Mouse (Mus musculus) right cerebral cortex, adult 2 months (tissue): ENCODE results near the gene Tmem80.

Experiments used
- DNase-seq, 2 experiments: peaks; one replicate each; pipeline ENCODE4 v3.0.0; 2021 to 2022; ENCODE audit warnings: low spot score in 2 of 2

The Tmem80 gene

GRCm38 (mm10) chr7:141356971-141357370, 29.4 kb downstream of the Tmem80 start:
- peak; percentile 39 to 53 for DNase-seq

GRCm38 (mm10) chr7:141361510-141361909, 34.0 kb downstream of the Tmem80 start:
- no peak for DNase-seq

- DNase-seq = peak; percentile 87 to 88
Observed at GRCm38 (mm10) chr7:141363106-141363751, 35.7 kb downstream of the Tmem80 start.

GRCm38 (mm10) chr7:141363752-141364125, 36.2 kb downstream of the Tmem80 start:
- no peak for DNase-seq

GRCm38 (mm10) chr7:141364349-141365048, 37.0 kb downstream of the Tmem80 start:
- DNase-seq = no peak

GRCm38 (mm10) chr7:141365049-141365445, 37.5 kb downstream of the Tmem80 start:
- DNase-seq = no peak

GRCm38 (mm10) chr7:141367358-141367757, 39.8 kb downstream of the Tmem80 start:
- DNase-seq = no peak

GRCm38 (mm10) chr7:141369918-141370317, 42.4 kb downstream of the Tmem80 start:
- no peak for DNase-seq

GRCm38 (mm10) chr7:141371942-141372595, 44.5 kb downstream of the Tmem80 start:
- DNase-seq = no peak

- no peak for DNase-seq
Observed at GRCm38 (mm10) chr7:141373611-141374010, 46.1 kb downstream of the Tmem80 start.

- no peak for DNase-seq
Observed at GRCm38 (mm10) chr7:141374399-141374798, 46.9 kb downstream of the Tmem80 start.

GRCm38 (mm10) chr7:141379584-141379983, 52.0 kb downstream of the Tmem80 start:
- DNase-seq = no peak

- no peak for DNase-seq
Observed at GRCm38 (mm10) chr7:141381068-141381835, 53.7 kb downstream of the Tmem80 start.
